Mouse (Mus musculus): ENCODE data around the gene Tom1l2.

GRCm38 (mm10) chr11:60233235-60233634 is 119.5 kb downstream of the Tom1l2 start:
- TF ChIP-seq CTCF (IDR thresholded peaks at IDR 0.05; ENCODE audit: low read depth) (no peak), EP300 (IDR thresholded peaks at IDR 0.05; ENCODE audit: low read depth) (no peak)
